In the genomic region with DNA sequence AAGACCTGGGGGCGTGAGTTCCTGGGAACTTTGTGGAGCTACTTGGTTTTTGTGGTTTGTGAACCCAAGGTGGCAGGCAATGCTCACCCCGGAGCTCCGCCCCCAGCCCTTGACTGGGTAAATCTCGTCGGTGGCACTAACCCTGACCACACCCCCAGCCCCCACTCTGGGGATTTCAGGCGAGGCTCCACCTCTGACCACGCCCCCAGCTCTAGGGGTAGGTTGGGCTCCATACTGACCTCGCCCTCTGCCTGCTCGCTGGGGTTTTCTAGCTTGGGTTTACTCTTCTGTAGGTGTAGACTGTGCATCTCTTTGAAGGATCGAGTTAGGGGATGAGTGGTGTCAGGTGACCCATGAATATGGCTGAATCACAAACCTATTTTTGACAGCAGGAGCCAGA, we compare ENCODE assay signal across 9 mouse cellular contexts. TPM values are rescaled to one million over a fixed set of nuclear protein-coding genes. Genes with fewer than 3 reads are reported as not detected.
DNase-seq lines count a peak whose midpoint lies in the region; ATAC-seq and TF ChIP-seq lines count a peak whose summit lies in the region.
"Had no signal": no experiment of that assay in that cellular context is flagged by ENCODE, and none has a peak within 500 bp of the region (broad histone marks: within the 10 kb centered on the region; RNA-seq: fewer than 3 reads in every experiment).

No protein-coding gene starts in this region.

- 15% methylated on average over 10 of the region's 10 CpGs for WGBS in hindbrain, postnatal 0 days

- H3K9ac ChIP-seq in hindbrain, postnatal 0 days (replicated peaks; ENCODE audit: low read length): no peak overlapping the region
- H3K9ac ChIP-seq: limb, embryonic 13.5 days had no signal

- H3K36me3 ChIP-seq in myocyte (ENCODE audit: control insufficient read depth, insufficient read depth): no peaks in the 10 kb centered on the region
- peaks cover 15% of the 10 kb centered on the region for H3K36me3 ChIP-seq in hindbrain, postnatal 0 days (ENCODE audit: insufficient read depth, low read length)

- no peaks in the 10 kb centered on the region for H3K79me2 ChIP-seq in myocyte (ENCODE audit: control insufficient read depth, insufficient read depth)

- peak; percentile 47; the same call in 1 of the 2 replicates for ATAC-seq in erythroid progenitor cell, adult 5-6 weeks (replicated peaks; ENCODE audit: low FRiP score, poor library complexity, severe bottlenecking)
- no peak for ATAC-seq in hindbrain, postnatal 0 days

- H3ac ChIP-seq in myocyte (ENCODE audit: control insufficient read depth, insufficient read length): no peak overlapping the region

- TF ChIP-seq CTCF in hindbrain, postnatal 0 days (IDR thresholded peaks at IDR 0.05; ENCODE audit: low read depth): no peak

- H3K27ac ChIP-seq in hindbrain, postnatal 0 days: no peak overlapping the region
- H3K27ac ChIP-seq: limb, embryonic 13.5 days had no signal

- DNase-seq in urinary bladder, postnatal 14 days (ENCODE audit: low spot score): peak; percentile 35
- no peak for DNase-seq in urinary bladder, postnatal 4 days (ENCODE audit: low spot score in 2 of 2)
- DNase-seq in kidney, postnatal 36 days: peak; percentile 41 to 77
- DNase-seq in cerebellum, adult 11 months: no peak
- DNase-seq in neural tube, embryonic 10.5 days (ENCODE audit: extremely low spot score, low spot score): no peak
- DNase-seq in hindbrain, postnatal 0 days (ENCODE audit: low spot score): no peak

- no peaks in the 10 kb centered on the region for H3K9me3 ChIP-seq in hindbrain, postnatal 0 days (ENCODE audit: low read length)
- H3K9me3 ChIP-seq: limb, embryonic 13.5 days had no signal

- no peak overlapping the region for H3K4me3 ChIP-seq in myocyte
- no peak overlapping the region for H3K4me3 ChIP-seq in hindbrain, postnatal 0 days (ENCODE audit: low read length)
- H3K4me3 ChIP-seq: limb, embryonic 13.5 days had no signal

- no peaks in the 10 kb centered on the region; the same call in 1 of the 2 replicates for H3K4me1 ChIP-seq in hindbrain, postnatal 0 days (ENCODE audit: insufficient read depth, low read length)

- peak overlapping the region; percentile 45 for H3K4me2 ChIP-seq in myocyte (ENCODE audit: low read depth)
- no peak overlapping the region for H3K4me2 ChIP-seq in hindbrain, postnatal 0 days (ENCODE audit: low read depth, low read length)
- H3K4me2 ChIP-seq: limb, embryonic 13.5 days had no signal

- H3K27me3 ChIP-seq in myocyte (ENCODE audit: control insufficient read depth, insufficient read depth, insufficient read length): peaks cover 21% of the 10 kb centered on the region
- H3K27me3 ChIP-seq in hindbrain, postnatal 0 days (ENCODE audit: insufficient read depth, low read length): no peaks in the 10 kb centered on the region

- no peak for TF ChIP-seq POLR2A in myocyte (IDR thresholded peaks at IDR 0.05; ENCODE audit: insufficient read length, low read depth)

TF ChIP-seq in myocyte, 11 proteins besides CTCF, POLR2A, EP300 and RAD21:
- no peak for TF ChIP-seq MYOD1 (IDR thresholded peaks at IDR 0.05; ENCODE audit: control insufficient read depth in 1 of 3, insufficient read length in 2 of 3, low read depth in 2 of 3)
- TF ChIP-seq TCF3 (IDR thresholded peaks at IDR 0.05; ENCODE audit: insufficient read length, low read depth): no peak
- no peak for TF ChIP-seq CEBPB (IDR thresholded peaks at IDR 0.05; ENCODE audit: insufficient read depth, poor library complexity, severe bottlenecking)
- no peak for TF ChIP-seq SRF (IDR thresholded peaks at IDR 0.05; ENCODE audit: control insufficient read depth, insufficient read length, low read depth)
- TF ChIP-seq USF1 (IDR thresholded peaks at IDR 0.05; ENCODE audit: low read depth): peak; percentile 35

RNA-seq across cellular contexts. Expression of a gene that starts 4.7 kb away (rescaled TPM):
- not detected in 2 replicates for total RNA-seq in erythroid progenitor cell, adult 5-6 weeks (2015; ENCODE audit: low replicate concordance)
- not detected in 2 replicates for total RNA-seq in erythroid progenitor cell, adult 5-6 weeks (2017; ENCODE audit: low replicate concordance)
- polyA plus RNA-seq in myocyte (2012; fragmentation: generic; extraction: Trizol): 0.05 TPM
- total RNA-seq in hindbrain, postnatal 0 days (2014; rRNA removed): 66.9 and 70.3 TPM in 2 replicates
- 26.6 and 28.0 TPM in 2 replicates for polyA plus RNA-seq in hindbrain, postnatal 0 days (2015; fragmentation: Nextera tagmentation; extraction: Ambion mirVana)

RNA-seq across cellular contexts. Expression of a gene that starts 6.4 kb away (rescaled TPM):
- 24.7 and 54.4 TPM in 2 replicates for total RNA-seq in erythroid progenitor cell, adult 5-6 weeks (2015; ENCODE audit: low replicate concordance)
- 75.3 and 78.9 TPM in 2 replicates for total RNA-seq in erythroid progenitor cell, adult 5-6 weeks (2017; ENCODE audit: low replicate concordance)
- 150 TPM for polyA plus RNA-seq in myocyte (2012; fragmentation: generic; extraction: Trizol)
- total RNA-seq in hindbrain, postnatal 0 days (2014; rRNA removed): 165 and 189 TPM in 2 replicates
- 279 and 295 TPM in 2 replicates for polyA plus RNA-seq in hindbrain, postnatal 0 days (2015; fragmentation: Nextera tagmentation; extraction: Ambion mirVana)

RNA-seq across cellular contexts. Expression of a gene that starts 6.5 kb away (rescaled TPM):
- total RNA-seq in erythroid progenitor cell, adult 5-6 weeks (2015; ENCODE audit: low replicate concordance): 262 and 270 TPM in 2 replicates
- total RNA-seq in erythroid progenitor cell, adult 5-6 weeks (2017; ENCODE audit: low replicate concordance): 283 and 322 TPM in 2 replicates
- polyA plus RNA-seq in myocyte (2012; fragmentation: generic; extraction: Trizol): 31.0 TPM
- 161 and 174 TPM in 2 replicates for total RNA-seq in hindbrain, postnatal 0 days (2014; rRNA removed)
- polyA plus RNA-seq in hindbrain, postnatal 0 days (2015; fragmentation: Nextera tagmentation; extraction: Ambion mirVana): 76.0 and 76.2 TPM in 2 replicates

RNA-seq across cellular contexts. Expression of a gene that starts 22.1 kb away (rescaled TPM):
- total RNA-seq in erythroid progenitor cell, adult 5-6 weeks (2015; ENCODE audit: low replicate concordance): 1,470 and 1,566 TPM in 2 replicates
- total RNA-seq in erythroid progenitor cell, adult 5-6 weeks (2017; ENCODE audit: low replicate concordance): 158 and 259 TPM in 2 replicates
- 1,349 TPM for polyA plus RNA-seq in myocyte (2012; fragmentation: generic; extraction: Trizol)
- 1,128 and 1,180 TPM in 2 replicates for total RNA-seq in hindbrain, postnatal 0 days (2014; rRNA removed)
- 1,097 and 1,185 TPM in 2 replicates for polyA plus RNA-seq in hindbrain, postnatal 0 days (2015; fragmentation: Nextera tagmentation; extraction: Ambion mirVana)

RNA-seq across cellular contexts. Expression of a gene that starts 23.1 kb away (rescaled TPM):
- total RNA-seq in erythroid progenitor cell, adult 5-6 weeks (2015; ENCODE audit: low replicate concordance): 0.72 TPM in 1 of 2 replicates, not detected in the other
- total RNA-seq in erythroid progenitor cell, adult 5-6 weeks (2017; ENCODE audit: low replicate concordance): 0.30 TPM in 1 of 2 replicates, not detected in the other
- 0.05 TPM for polyA plus RNA-seq in myocyte (2012; fragmentation: generic; extraction: Trizol)
- total RNA-seq in hindbrain, postnatal 0 days (2014; rRNA removed): 0.04 and 0.10 TPM in 2 replicates
- polyA plus RNA-seq in hindbrain, postnatal 0 days (2015; fragmentation: Nextera tagmentation; extraction: Ambion mirVana): 0.14 and 0.26 TPM in 2 replicates

Comparison
In these comparisons a context has a peak if more than half of its experiments do, and no peak if none do; other contexts are left out.
1. DNase-seq: peak in urinary bladder, postnatal 14 days (single experiment) and kidney, postnatal 36 days (2 of 2); none in urinary bladder, postnatal 4 days (0 of 2), cerebellum, adult 11 months (single experiment), neural tube, embryonic 10.5 days (single experiment) and hindbrain, postnatal 0 days (single experiment).
2. RNA of a gene that starts 4.7 kb away (total RNA-seq): 66.9 to 70.3 TPM in hindbrain, postnatal 0 days; not detected in erythroid progenitor cell, adult 5-6 weeks; every median in the first group is over 10 times any median in the second.